Mouse (Mus musculus) cerebellum, adult 9-11 months (tissue): ENCODE measurements around the gene Gtf2h1.
"Not testable (repeated sequence)": the region's sequence is repeated elsewhere in the genome, so short reads cannot be mapped to it uniquely, and the experiment has no call there.

Experiments
- DNase-seq: peaks from one replicate; pipeline ENCODE4 v3.0.0; 2022

Gtf2h1 gene

DNA sequence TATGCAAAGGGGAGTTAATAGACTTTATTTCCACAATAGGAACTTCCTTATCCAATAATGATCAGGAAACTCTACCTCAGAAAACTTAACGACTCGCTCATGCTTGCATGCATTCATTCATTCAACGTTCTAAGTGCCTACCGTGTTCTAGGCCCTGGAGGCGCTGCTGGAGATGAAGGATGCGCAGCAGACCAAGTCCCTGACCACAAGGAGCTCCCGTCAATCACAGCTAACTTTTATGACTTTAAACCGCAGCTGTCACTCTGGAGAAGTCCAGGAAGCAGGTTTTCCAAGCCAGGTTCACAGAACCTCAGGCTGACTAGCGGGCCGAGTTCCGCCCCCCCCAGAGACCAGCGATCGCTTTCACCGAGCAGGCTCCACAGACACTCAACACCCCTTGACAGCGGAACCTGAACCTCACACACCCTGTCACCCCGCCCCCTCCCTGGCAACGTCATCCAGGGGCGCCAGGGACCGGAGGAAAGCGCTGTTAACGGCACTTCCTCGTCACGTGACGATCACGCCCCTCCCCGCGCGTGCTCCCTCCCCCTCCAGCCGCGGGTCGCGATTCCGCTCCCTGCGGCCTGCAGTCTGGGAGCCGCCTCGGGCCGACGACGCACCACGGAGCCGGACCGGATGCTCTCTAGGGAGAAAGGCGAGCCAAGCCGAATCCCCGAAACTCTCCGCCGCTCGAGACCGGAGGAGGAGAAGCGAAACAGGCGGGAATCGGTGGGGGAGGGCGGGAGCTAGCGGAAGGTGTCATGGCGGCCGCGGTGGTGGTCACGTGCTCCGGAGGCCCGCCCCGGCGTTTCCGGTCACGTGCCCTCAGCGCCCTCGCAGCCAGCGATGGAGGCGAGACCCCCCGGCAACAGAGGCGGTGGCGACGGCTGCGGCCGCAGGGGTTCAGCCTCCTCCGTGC lies at the start of gene Gtf2h1, which contains the start of gene Hps5:
Gene Gtf2h1 (plus strand): TSS at position 817 of the 919 bp plus-strand sequence.
Gene Hps5 (minus strand): TSS at position 778 of the 919 bp plus-strand sequence.
- DNase-seq, result peak; percentile 97

DNA sequence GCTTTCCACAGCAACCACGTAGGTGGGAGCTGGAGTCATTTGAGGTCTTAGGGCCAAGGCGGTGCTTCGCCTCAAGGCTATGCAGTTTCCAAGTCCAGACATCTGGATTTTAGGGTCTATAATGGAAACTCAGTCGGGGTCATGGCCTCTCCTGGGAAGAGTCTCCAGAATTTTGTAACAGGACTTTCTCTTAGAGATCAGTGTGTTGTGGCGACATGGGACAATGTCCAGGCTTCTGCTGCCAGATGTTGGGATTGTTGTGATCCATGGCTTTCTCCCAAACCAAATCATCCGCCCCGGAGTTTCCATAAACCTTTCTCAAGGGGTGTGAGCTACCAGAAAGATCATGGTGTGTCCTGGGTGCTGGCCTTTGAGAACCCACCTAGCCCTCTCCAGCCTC lies 49.5 kb upstream of the Gtf2h1 start:
- DNase-seq, result no peak

DNA sequence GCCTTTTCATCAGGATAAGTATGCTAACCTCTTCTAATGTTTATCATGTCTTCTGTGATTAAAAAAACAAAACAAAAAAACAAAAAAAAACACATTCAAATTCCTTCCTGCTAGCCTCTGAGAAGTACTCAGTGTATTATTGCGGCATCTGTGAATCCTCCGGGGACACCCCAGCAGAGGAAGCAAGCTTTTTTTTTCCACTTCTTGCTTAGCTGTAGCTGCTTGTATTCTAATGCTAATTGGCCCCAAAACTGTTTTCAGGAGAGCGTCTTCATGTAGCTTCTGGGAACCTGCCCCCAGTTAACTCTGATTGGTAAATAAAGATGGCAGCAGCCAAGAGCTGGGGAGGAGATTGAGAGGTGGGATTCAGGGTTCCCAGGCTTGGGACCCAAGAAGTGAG lies 47.4 kb upstream of the Gtf2h1 start:
- DNase-seq, result no peak

DNA sequence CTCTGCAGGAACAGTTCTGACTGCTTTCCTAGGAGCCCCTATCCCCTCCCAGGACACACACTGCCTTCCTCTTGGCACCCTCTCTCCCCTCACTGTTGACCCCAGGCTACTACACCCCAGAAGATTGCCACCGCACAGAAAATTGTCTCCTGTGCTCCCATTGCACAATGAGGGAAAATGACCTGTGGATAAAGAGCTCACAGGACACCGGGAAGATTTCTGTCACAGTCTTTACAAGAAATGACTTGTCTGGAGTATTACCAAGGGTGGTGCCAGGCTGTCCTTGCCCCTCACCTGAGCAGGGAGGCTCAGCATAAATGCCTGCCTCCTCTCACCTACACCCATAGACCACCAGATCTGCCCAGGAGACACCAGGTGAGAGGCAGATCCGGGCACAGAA lies 44.4 kb upstream of the Gtf2h1 start, which contains the start of gene Saa2:
Gene Saa2 (plus strand): TSS at position 301 of the 400 bp plus-strand sequence.
- DNase-seq, result no peak

DNA sequence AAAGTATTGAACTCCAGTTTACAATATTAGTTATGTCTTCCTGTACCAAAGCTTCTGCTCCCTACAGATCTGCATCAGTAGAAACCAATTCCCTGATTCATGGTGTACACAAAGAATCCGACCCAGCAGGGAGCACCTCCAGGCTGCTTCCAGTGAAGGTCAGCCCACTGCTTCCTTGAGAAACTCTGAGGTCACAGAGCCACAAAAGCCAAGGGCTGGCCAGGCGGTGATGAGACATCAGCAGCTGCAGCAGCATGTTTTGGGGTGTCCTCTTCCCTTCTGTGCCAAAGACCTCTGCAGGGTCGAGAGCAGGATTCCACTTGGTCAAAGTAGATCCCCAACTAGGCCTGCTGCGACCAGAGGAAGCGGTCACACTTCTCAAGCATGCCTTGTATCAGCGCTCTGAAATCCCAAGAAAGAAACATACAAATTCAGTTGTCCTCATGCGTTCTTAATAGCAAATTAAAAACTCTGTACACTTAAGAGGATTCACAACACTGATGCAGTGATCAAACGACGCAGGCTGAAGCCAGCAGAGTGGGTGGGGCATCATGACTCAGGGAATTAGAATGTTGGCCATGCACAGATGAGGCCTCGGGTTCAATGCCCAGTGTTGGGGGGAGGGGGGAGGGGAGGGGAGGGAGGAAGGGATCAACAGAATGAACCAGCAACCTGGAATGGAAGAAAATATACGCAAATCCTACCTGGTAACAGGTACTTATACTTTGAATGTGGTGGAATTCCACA lies 34.7 kb upstream of the Gtf2h1 start:
- no peak for DNase-seq

DNA sequence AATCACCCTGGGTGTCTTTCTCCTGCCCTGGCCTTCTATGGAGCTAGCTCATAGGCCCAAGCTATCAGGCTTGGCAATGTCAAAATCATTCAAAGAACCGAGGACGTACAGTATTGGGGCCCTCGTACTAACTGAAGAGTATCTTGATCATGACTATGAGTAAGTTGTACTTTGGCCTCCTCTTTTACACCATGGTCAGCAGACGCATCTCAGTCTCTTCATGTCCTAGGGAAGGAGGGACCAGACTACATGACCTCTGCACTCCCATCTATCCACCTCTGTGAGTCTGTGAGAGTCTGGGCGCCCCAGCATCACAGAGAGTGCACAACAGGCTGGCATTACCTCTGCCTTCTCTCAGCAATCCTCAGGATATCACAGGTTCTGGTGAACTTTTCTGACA lies 33.3 kb upstream of the Gtf2h1 start:
- no peak for DNase-seq

DNA sequence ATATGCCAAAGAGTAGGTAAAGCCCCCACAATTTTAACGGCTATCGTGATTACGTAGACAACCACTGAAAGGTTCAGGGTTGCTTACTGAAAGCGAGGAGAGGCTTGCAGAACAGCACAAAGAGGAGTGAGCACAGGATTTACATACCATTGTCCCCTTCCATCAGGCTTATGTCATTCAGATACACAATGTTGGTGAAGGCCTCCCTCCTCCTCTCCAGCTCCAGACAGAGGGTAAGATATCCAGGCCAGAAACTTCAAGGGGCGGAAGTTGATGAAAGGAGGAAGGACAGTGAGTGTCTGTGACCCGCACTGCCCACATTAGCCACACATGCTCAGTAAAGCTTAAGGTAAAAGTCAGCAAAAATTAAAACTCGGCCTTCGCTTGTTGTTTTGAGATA lies 31.2 kb upstream of the Gtf2h1 start:
- DNase-seq, result no peak

DNA sequence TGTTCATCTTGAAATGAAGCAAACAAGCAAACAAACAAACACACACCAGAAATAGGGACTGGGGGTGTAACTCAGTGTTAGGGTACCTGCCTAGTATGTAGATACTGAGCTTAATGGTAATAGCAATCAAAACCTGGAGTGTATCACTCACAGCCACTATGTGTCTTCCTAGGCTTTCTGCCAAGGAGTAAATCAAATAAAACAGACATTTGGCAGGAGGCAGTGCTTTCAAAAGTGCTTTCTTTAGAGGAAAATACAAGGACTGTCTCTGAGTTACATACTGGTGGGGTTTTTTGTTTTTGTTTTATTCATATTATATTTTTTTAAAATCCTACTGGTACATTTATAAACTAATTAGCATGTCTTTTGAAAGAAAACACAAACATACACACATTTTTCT lies 28.5 kb upstream of the Gtf2h1 start:
- no peak for DNase-seq

DNA sequence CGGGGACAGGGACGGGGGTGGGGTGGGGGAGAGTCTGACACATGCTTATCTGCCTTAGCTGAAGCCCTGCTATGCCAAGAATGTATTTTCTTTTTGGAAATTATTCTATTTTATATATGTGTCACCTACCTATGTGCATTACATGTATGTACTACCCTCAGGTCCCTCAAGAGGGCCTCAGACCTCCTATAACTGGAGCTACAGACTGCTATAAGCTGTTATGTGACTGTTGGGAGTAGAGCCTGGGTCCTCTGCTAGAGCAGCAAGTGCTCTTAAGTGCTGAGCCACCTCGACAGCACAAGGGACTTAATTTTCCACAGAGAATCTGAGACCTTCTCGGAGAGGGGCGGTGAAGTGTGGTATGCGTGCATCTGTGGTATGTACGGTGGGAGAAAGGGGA lies 27.5 kb upstream of the Gtf2h1 start:
- DNase-seq, result no peak

DNA sequence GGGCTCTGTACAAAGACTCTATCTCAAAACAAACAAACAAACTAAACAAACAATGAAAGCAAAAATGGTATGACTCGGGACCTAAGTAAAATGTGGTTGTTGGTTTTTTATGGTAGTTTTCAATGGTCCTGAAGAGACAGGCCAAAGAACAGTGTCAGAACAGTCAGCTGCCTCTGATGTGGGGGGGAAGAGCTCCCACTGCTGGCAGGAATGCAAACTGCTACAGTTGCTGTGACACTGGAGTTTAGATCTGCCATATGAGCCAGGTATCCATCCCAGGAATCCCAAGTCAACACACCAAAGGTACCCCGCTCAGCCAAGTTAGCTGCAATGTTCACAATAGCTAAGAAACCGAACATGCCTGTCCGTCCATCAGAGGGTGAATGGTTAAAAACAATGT lies 25.2 kb upstream of the Gtf2h1 start:
- DNase-seq, result peak; percentile 67

DNA sequence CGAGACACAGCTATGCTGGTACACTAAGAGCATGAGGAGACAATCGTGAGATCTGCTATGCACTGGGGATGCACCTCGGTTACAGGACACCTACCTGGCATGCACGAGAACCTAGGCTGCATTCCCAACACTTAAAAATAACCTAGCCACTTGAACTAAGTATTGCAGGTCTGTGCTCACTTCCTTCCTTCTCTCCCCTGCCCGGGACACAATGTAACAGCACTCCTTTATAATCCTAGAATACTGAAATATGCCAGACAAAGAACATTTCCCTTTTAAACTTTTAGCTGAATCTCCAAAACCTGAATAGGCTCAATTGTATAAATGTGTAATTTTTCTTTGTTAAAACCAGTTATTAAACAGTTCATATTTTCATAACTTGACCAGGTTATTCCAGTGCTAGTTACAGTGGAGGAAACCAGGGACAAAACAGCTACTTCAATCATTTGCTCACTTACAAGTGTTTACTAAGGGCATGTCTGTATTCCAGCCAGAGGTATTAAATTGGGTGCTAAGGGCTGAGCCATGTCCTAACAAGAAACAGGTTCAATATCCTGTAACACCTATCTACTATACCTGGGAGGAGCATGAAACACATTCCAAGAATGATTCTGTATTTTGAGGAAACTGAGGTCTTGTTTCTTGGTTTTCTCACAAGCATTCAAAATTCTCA lies 6.6 kb upstream of the Gtf2h1 start:
- no peak for DNase-seq

DNA sequence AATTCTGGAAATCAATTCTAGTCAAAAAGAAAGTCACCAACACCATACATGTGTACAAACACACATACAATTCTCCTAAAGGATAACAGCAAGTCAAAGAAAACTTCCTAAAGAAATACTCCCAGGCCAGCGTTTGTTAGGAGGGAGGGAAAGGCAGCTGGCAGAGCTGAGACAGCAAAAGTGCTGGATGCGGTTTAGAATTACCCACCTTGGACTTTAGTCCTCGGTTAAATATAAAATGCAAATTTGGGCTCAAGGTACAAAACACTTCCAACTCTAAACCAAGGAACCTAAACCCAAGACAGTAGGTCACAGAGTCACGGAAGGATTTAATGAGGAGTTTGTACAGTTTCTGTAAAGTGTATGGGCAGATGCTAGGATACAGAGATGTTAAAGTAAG lies 2.0 kb upstream of the Gtf2h1 start:
- no peak for DNase-seq

DNA sequence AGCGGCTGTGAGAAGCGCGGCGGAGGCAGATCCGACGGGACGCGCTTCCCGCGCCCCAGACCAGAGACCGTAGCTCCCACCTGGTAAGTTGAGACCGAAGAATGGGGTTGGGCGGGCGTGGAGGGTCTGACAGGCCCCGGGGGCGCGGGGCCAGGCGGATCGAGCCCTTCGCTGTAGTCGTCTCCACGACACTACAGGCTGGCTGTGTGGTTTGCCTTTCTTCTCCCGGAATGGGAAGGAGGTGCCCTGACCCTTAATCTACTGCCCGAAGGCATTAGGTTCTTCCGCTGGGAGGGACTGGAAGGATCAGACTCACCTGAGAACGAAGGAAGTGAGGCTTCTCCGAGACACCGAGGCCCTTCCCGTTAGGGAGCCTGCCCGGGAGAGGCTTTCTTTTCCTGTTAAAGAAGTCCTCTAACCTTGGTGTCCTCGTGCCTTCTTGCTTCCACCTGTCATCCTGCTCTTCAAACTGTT lies 340 bp downstream of the Gtf2h1 start:
- no peak for DNase-seq

DNA sequence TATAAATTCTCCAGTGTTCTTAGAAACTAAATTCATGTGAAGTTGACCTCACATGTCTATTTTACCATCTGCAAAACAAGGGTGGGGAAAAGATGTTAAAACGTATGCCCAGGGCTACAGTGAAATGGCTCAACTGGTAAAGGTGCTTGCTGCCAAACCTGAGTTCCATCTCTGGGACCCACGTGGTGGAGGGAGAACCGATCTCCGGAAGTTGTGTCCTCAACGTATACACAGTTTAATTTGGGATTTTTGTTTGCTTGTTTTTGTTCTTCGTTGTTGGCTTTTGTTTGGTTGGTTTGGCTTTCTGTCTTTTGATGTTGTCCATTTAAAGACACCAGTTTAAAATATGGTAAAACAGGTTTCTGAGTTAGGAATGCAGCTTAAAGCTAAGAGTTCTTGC lies 876 bp downstream of the Gtf2h1 start:
- DNase-seq, result peak; percentile 14

DNA sequence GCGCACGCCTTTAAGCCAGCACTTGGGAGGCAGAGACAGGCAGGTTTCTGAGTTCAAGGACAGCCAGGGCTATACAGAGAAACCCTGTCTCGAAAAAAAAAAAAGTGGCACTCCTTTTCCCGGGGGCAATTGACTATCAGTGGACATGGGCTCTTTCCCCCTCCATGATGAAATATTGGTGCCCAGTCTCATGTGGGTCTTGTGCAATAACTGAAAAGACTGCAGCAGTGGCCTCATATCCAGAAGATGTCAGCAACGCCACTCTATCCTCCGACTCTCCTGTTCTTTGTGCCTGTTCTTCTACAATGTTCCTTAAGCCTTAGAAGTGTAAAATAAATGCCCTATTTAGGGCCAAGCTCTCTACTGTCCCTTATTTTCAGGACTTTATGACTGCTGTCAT lies 14.4 kb downstream of the Gtf2h1 start:
- no peak for DNase-seq

DNA sequence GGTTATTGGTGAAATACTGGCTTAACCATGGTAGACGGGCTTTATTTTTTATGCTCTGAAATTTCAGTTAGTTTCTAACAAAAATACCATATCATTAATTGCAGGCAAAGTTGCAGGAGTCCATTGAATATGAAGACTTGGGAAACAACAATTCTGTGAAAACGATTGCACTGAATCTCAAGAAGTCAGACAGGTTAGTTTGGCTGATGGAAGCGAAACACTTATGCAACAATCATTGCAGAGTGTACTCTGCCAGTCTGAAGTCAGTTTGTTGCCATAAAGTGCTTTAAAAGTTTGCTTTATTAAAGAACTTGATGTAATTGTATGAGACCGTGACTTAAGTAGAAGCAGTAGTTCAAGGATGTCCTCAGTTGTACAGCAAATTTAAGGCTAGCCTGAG lies 18.1 kb downstream of the Gtf2h1 start:
- DNase-seq, result no peak

DNA sequence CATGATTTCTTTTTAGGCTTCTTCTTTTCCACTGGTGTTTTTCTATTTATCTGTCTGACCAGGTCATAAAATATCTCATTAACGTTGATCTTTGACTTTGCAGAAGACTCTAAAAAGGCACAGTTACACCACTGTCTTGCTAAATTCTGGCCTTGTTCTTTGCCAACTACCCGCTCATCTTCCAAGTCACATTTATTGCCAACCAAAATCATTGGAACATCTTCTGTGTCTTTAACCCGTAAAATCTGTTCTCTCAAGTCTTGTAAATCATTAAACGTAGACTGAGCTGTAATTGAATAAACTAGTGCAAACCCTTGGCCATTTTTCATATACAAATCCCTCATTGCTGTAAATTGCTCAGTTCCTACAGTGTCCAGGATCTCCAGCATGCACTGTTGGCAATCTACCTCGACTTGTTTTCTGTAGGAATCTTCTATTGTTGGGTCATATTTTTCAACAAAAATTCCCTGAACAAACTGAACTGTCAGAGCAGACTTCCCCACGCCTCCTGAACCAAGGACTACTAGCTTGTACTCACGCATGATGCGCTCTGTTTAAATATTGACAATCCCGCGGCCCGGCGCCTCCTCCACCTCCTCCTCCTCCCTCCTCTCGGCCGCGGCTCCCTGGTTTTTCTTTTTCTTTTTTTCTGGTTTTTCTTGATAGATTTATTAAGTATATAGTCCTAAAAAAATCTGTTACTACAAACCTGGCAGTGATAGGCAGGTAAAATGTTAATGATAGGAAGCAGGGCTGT lies 25.2 kb downstream of the Gtf2h1 start:
- not testable (repeated sequence) for DNase-seq

DNA sequence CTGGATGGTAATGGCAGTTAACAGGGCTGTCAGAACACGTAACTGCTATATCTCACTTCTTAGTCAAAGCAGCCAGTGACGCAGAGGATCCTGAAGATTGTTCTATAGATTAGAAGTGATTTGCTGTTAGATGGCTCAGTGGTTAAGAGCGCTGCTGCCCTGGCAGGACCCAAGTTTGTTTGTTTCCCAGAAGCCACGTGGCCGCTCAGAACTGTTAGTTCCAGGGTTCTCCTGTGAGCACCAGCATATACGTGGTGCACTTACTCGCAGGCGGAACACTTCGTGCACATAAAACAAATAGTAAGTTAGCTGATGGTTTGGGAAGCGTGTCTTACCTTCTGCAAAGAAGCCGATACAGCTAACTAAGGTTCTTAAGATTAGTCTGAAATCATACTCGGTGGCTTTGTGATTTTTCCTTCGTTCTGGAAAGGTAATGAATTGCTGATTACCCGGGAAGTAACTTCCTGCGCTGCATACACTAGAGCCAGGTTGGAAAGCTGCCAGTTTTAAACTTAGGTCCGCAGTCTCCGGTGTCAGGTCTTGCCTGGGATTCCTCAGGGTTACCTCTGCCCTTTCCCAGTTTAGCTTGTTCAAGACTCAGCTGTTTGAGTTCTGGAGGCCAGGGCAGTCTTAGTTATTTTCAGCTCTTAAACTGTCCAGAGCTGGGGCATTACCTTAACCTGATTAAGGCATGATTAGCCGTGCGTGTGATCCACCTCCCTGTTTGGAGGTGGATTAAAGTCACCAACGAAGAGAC lies 31.3 kb downstream of the Gtf2h1 start:
- no peak for DNase-seq

DNA sequence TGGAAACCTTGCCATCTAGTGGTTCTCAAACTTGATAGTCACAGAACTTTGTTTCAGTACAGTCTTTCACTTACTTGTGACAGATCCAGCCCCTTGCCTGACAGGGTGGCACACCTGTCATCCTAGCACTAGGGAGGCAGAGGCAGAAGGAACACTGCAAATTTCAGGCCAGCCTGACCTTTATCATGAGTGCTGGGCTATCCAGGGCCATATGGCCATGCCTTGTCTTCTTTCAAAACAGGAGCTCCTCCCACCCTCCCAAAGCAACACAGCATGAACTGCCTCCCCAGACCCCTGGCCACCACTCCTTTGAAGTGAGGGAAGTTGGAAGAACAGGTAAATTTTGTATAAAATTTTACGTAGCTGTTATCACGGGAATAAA lies 31.9 kb downstream of the Gtf2h1 start:
- DNase-seq, result no peak

DNA sequence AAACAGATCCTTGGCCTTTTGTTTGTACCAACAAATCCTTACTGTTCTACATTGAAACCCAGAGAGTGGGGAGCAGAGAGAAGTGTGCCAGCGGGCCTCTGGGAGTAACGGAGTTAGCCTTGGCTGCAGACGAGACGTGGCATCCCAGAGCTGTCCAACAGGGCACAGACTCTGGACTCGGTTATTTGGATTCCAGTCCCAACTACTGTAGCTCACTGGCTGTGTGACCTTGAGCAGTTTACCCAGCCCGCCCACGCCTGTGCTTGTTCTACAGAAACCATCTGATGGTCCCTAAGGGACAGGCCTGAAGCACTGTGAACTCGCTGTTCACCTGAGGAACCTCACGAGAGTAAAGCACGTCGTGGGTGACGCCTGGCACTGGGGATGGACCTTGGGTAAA lies 34.0 kb downstream of the Gtf2h1 start:
- no peak for DNase-seq

DNA sequence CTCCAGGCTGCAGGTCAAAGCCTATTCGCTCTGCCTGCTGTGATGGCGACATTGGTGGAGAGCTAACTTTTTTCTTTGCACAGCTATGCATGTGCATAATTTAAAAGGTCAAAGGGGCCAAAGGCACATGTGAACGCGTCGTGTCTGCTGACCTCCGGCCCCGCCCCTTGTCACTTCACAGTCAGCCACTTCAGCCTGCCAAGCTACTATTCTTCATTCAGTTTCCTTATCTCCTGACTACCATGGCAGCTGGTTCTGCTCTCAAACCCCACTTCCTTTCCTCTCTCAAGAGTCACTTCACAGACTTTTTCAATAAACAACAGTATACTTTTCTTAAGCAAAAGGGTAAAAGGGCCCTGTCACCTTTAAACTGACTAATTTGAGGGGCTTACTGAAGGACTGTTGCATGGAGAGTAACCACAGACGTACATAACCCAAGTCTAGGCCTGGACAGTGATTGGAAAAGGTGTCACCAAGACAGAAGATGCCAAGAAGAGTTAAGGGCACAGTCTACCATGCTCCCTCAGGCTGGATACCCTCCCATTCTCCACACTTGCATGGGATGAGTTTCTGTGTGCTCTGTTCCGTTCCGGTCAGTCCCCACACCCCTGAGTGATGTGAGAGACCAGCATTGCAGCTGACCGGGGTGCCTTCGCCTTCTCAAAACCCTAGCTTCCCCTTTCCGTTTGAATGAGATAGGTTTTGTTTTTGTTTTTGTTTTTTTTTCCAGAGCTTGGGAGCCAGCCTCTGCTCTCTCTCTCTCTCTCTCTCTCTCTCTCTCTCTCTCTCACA lies 35.1 kb downstream of the Gtf2h1 start:
- no peak for DNase-seq
